Mouse (Mus musculus) liver, embryonic 13.5 days (tissue): ENCODE results near the gene Spata25. TPM values are rescaled to one million over a fixed set of nuclear protein-coding genes. Genes with fewer than 3 reads are reported as not detected.

Experiments
- ATAC-seq: fragments of 200-750 bp; cut with Nextera tagmentation; 2 replicates; pipeline ENCODE4 v1.8.0; 2017; ENCODE audit warnings: low read depth, mild to moderate bottlenecking, moderate number of reproducible peaks, moderate library complexity
- DNase-seq: peaks from one replicate; pipeline ENCODE4 v3.0.0; 2022
- H3K27ac ChIP-seq: fragments of 300-500 bp; sonication (generic); 2 replicates; pipeline ENCODE4 v1.5.1; 2015; ENCODE audit warnings: moderate library complexity, mild to moderate bottlenecking, inconsistent platforms
- H3K27me3 ChIP-seq: fragments of 300-500 bp; sonication (generic); 2 replicates; pipeline ENCODE4 v1.6.1; 2015; ENCODE audit warnings: mild to moderate bottlenecking, inconsistent platforms
- H3K36me3 ChIP-seq: fragments of 300-500 bp; sonication (generic); 2 replicates; pipeline ENCODE4 v1.6.1; 2015; ENCODE audit warnings: mild to moderate bottlenecking, inconsistent platforms
- H3K4me1 ChIP-seq: fragments of 300-500 bp; sonication (generic); replicated peaks from 2 replicates; pipeline ENCODE4 v1.6.1; 2015; ENCODE audit warnings: inconsistent platforms
- H3K4me2 ChIP-seq: fragments of 300-500 bp; sonication (generic); 2 replicates; pipeline ENCODE4 v1.6.1; 2015; ENCODE audit warnings: inconsistent platforms, mild to moderate bottlenecking, moderate library complexity
- H3K4me3 ChIP-seq: fragments of 300-500 bp; sonication (generic); replicated peaks from 2 replicates; pipeline ENCODE4 v1.5.1; 2015; ENCODE audit warnings: mild to moderate bottlenecking, inconsistent platforms
- H3K9ac ChIP-seq: fragments of 300-500 bp; sonication (generic); 2 replicates; pipeline ENCODE4 v1.6.1; 2015; ENCODE audit warnings: mild to moderate bottlenecking, inconsistent platforms
- H3K9me3 ChIP-seq: fragments of 300-500 bp; sonication (generic); replicated peaks from 2 replicates; pipeline ENCODE4 v1.6.1; 2016; ENCODE audit warnings: inconsistent platforms
- WGBS: fragments of 180-500 bp; shearing (Covaris S2); methylation state at CpG from one replicate; pipeline ENCODE4 v1.1.7; 2015; ENCODE audit not compliant: insufficient replicate concordance; 5-methylcytosine and 5-hydroxymethylcytosine counted together
- polyA plus RNA-seq: library from polyadenylated mRNA; unstranded; fragments of >200 nt; fragmentation: Nextera tagmentation; extraction: Ambion mirVana; gene quantifications from 2 replicates; pipeline ENCODE4 v1.2.1, GENCODE M21; 2015

Spata25 gene
- polyA plus RNA-seq, 1 experiment from 2014 or later: not detected

DNA sequence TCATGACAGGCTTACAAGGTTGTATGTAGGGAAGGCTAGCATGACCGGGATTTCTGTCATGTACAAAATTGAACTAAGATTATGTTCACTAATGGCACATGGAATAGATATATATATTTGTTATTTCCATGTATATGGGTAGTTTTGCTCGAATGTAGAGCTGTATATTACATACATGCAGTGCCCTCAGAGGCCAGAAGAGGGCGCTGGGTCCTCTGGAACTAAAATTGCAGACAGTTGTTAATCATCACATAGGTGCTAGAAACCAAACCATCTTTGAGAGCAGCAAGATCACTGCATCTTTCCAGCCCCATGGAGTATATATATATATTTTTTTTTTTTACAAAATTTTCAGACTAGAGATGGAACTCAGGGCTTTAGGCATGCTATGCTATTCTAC lies 17.4 kb upstream of the Spata25 start:
- no peaks in the 10 kb centered on the region for H3K9me3 ChIP-seq
- H3K27ac ChIP-seq: no peak overlapping the region
- H3K4me2 ChIP-seq: no peak overlapping the region
- H3K27me3 ChIP-seq: no peaks in the 10 kb centered on the region
- 35% methylated on average over 3 of the region's 3 CpGs for WGBS
- H3K36me3 ChIP-seq: no peaks in the 10 kb centered on the region
- H3K9ac ChIP-seq: no peak overlapping the region
- no peak for ATAC-seq
- H3K4me3 ChIP-seq: no peak overlapping the region
- no peak for DNase-seq
- H3K4me1 ChIP-seq: no peaks in the 10 kb centered on the region

DNA sequence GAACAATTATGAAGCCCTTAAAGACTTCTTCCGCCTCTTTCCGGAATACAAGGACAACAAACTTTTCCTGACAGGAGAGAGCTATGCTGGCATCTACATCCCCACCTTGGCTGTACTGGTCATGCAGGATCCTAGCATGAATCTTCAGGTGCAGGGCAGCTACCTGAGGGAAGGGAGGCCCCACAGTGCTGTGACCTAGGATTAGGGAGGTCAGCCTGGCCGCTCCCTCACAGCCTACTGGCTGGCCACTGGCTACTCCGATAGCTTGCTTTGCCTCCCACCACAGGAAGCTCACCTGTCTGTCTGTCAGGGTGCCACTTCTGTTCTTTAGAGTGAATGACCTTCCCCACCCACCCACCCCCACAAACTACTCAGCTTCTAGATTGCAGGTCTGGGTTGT lies 6.8 kb upstream of the Spata25 start:
- DNase-seq (no peak), ATAC-seq (no peak)
- no peaks in the 10 kb centered on the region for H3K27me3 ChIP-seq
- H3K9me3 ChIP-seq: no peaks in the 10 kb centered on the region
- H3K4me1 ChIP-seq: peaks cover 27% of the 10 kb centered on the region
- 92% methylated on average over 4 of the region's 4 CpGs for WGBS
- peak overlapping the region; percentile 97 for H3K4me2 ChIP-seq
- peak overlapping the region; percentile 82; the same call in 1 of the 2 replicates for H3K9ac ChIP-seq
- H3K36me3 ChIP-seq: peaks cover 40% of the 10 kb centered on the region
- H3K4me3 ChIP-seq: peak overlapping the region; percentile 75; the same call in 1 of the 2 replicates
- no peak overlapping the region for H3K27ac ChIP-seq

DNA sequence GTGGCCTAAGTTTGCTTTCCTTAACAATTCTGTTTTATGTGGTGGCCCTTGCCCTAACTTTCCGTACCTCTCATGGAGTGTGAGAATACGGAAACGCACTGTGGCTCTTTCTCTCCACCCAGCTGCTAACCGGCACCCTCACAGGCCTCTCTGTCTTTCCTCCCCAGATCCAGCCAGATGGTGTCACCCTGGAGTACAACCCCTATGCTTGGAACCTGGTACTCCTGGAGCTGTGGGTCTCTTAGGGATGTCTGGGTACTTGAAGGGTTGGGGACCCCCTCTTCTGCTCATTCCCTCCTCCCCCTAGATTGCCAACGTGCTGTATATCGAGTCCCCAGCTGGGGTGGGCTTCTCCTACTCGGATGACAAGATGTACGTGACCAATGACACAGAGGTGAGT lies 6.2 kb upstream of the Spata25 start:
- 44% methylated on average over 8 of the region's 8 CpGs for WGBS
- Histone ChIP-seq H3K4me2 (peak overlapping the region; percentile 97), H3K27ac (peak overlapping the region; percentile 83; the same call in 1 of the 2 replicates), H3K9me3 (no peaks in the 10 kb centered on the region), H3K36me3 (peaks cover 33% of the 10 kb centered on the region), H3K4me3 (peak overlapping the region; percentile 75), H3K9ac (peak overlapping the region; percentile 82), H3K4me1 (peaks cover 27% of the 10 kb centered on the region), H3K27me3 (no peaks in the 10 kb centered on the region)
- DNase-seq (no peak), ATAC-seq (no peak)

DNA sequence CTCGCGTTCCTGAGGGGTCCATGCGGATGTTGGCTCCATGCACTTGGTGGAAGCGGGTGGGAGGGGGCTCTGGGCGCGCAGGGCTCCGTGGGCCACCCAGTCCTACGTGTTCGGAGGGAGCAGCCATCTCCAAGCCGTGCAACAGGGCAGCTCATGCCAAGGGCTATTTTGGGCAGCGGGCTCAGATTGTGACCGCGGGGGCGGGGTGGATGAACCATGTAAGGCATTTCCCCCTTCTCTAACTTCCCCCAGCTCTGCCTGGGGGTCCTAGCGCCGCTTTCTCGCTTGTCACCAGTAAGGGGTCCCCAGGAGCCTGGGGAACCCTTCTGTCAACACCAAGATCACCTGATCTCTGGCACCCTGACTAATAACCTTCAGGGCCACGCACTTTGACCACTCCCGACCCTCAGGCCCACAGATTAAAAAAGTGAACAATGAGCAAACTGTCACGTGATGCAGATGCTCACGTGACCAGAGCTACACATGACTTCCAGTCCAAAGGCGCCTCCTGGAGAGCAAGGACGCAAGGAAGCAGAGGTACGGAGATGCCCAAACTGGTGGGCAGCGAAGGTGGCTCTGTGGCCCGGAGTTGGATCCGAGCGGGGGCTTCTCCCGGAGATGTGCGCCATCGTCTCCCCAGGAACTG lies 5.1 kb upstream of the Spata25 start, which contains the start of gene Neurl2:
TSS of gene Neurl2 (minus strand) at position 143 of the 646 bp plus-strand sequence.
- no peaks in the 10 kb centered on the region for H3K27me3 ChIP-seq
- H3K9me3 ChIP-seq: no peaks in the 10 kb centered on the region
- peak; percentile 59 for ATAC-seq
- peaks cover 22% of the 10 kb centered on the region for H3K36me3 ChIP-seq
- H3K4me1 ChIP-seq: peaks cover 27% of the 10 kb centered on the region
- H3K4me3 ChIP-seq: peak within 1 kb of the TSS; percentile 75
- peak; percentile 77 for DNase-seq
- H3K27ac ChIP-seq: peak within 1 kb of the TSS; percentile 83
- H3K9ac ChIP-seq: peak within 1 kb of the TSS; percentile 82
- under 1% methylated on average over 31 of the region's 31 CpGs for WGBS
- H3K4me2 ChIP-seq: peak within 1 kb of the TSS; percentile 97

DNA sequence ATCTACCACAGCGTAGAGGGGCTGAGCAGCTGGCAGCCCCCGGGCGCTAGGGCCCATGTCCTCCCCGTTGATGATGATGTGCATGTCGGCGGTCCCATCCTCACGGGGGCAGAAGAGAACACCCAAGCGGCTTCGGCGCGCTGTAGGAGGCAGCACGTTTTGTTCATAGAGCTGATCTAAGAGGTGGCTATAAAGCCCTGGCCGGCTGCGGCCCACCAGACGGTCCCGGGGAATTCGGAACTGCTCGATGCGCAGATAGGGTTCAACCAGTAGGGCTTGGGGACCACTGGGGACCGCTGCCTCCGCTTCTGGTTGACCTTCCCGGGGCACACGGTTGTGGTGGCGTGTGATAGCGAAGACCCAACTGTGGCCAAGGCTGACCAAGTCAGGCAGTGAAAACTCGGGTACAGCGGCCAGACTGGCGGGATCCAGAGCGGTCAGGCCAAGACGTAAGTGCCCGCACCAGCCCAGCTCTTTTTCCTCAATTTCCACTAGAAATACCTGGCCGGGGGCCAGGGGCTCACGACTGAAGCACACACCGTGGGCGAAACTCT lies 4.5 kb upstream of the Spata25 start, which contains the start of gene Ctsa:
TSS of gene Ctsa (plus strand) at position 126 of the 554 bp plus-strand sequence.
- no peaks in the 10 kb centered on the region for H3K9me3 ChIP-seq
- H3K4me3 ChIP-seq: peak within 1 kb of the TSS; percentile 75
- H3K27ac ChIP-seq: peak within 1 kb of the TSS; percentile 83
- H3K27me3 ChIP-seq: no peaks in the 10 kb centered on the region
- peaks cover 18% of the 10 kb centered on the region for H3K36me3 ChIP-seq
- peak within 1 kb of the TSS; percentile 97 for H3K4me2 ChIP-seq
- DNase-seq (peak; percentile 70), ATAC-seq (peak; percentile 75)
- peak within 1 kb of the TSS; percentile 82 for H3K9ac ChIP-seq
- H3K4me1 ChIP-seq: peaks cover 27% of the 10 kb centered on the region
- WGBS: 1% methylated on average over 35 of the region's 35 CpGs

DNA sequence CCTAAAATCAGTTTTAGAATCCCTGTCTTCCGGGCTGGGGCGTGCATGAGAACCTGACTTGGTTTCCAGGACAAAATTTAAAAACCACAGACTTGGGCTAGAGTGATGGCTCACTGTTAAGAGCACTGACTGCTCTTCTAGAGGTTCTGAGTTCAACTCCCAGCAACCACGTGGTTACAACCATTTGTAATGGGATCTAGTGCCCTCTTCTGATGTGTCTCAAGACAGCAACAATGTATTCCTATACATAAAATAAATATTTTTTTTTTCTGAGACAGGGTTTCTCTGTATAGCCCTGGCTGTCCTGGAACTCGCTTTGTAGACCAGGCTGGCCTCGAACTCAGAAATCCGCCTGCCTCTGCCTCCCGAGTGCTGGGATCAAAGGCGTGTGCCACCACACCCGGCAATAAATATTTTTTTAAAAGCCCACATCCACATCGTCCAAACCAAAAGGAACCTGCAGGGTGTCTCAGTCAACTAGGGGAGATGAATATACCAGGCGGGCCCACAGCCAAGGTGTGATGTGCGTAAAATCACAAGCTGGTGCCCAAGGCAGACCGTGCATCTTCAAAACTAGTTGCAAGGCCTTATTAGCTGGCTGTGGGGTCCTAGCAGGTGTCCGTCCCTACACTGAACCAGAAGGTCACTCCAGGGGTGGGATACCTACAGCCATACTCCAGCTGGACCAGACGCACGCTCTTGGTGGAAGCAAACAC lies 3.9 kb upstream of the Spata25 start:
- Histone ChIP-seq H3K36me3 (peaks cover 18% of the 10 kb centered on the region), H3K9ac (peak overlapping the region; percentile 82), H3K27me3 (no peaks in the 10 kb centered on the region), H3K4me1 (peaks cover 34% of the 10 kb centered on the region), H3K4me2 (peak overlapping the region; percentile 97), H3K9me3 (no peaks in the 10 kb centered on the region), H3K4me3 (peak overlapping the region; percentile 75), H3K27ac (peak overlapping the region; percentile 83)
- DNase-seq (no peak), ATAC-seq (no peak)
- 60% methylated on average over 16 of the region's 16 CpGs for WGBS

DNA sequence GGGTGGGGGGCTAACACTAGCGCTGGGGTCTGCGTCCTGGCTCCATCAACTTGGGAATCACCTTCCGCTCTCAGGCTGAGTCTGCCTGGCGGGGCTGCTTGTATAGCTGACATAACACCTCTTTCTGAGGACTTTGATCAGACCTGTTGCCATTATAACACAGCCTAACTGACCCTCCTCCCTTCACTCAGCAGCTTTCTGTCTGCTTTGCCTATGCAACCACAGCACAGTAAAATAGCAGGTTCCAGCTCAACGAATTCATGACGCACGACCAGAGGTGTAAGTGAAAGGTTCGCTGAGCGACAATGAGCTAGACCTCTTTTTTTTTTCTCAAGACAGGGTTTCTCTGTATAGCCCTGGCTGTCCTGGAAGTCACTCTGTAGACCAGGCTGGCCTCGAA lies 2.7 kb upstream of the Spata25 start:
- DNase-seq: no peak
- Histone ChIP-seq H3K9ac (no peak overlapping the region), H3K27ac (peak overlapping the region; percentile 9; the same call in 1 of the 2 replicates), H3K4me3 (no peak overlapping the region), H3K27me3 (no peaks in the 10 kb centered on the region), H3K4me1 (peaks cover 42% of the 10 kb centered on the region), H3K4me2 (0 out of 2 replicates have a peak overlapping the region, but pooled peaks have one; percentile 3), H3K9me3 (no peaks in the 10 kb centered on the region), H3K36me3 (peaks cover 21% of the 10 kb centered on the region)
- WGBS: 79% methylated on average over 10 of the region's 10 CpGs
- ATAC-seq: no peak

DNA sequence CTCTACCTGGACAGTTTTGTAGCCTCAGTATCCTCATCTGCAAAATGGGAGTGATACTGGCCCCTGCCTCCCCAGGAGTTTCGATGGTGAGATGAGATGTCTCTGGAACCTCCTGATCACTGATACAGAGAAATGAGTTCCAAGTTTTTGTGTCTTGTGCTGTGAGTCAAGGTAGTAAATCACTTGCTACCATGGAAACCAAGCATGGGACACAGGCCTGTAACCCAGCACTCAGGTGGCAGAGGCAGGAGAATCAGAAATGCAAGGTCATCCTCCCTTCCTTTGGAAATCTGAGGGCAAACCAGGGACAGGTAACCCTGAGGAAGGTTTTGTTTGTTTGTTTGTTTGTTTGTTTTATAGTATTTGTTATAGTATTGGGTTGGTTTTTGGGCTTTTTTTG lies 753 bp upstream of the Spata25 start:
- WGBS: 82% methylated on average over 1 of the region's 1 CpGs

DNA sequence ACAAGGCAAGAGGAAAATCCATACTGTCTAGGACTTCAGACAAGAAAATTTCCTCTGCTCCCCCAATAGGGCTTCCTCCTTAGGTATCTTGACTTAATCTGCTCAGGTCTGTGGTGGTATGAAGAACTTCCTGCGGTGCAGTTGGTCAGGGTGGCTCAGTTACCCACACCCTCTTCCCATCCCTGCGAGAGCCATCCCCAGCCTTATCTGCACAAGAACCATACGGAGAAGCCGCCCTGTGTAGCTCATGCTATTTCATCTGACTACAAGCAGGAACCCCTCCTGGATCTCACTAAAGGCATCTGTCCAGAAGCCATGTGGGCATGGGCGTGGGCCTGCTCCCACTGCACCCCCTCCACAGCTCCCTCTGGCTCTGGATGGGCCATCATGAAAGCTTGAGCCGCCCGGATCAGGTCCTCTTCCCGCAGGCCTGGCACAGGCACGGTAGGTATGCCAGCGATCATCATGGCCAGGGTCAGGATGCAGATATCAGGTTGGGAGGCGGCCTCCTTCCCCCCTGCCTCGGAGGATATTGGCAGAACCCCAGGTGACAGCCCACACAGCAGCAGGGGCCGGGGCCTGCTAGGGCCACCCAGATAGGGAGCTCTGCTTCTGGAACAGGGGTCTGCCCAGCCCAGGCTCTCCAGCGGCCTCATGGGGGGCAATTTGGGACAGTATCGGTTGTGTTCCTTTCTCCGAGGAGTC lies 1.0 kb downstream of the Spata25 start:
- peaks cover 33% of the 10 kb centered on the region for H3K36me3 ChIP-seq
- DNase-seq (no peak), ATAC-seq (no peak)
- 0 out of 2 replicates have a peak overlapping the region, but pooled peaks have one; percentile 7 for H3K9ac ChIP-seq
- no peaks in the 10 kb centered on the region for H3K27me3 ChIP-seq
- H3K4me3 ChIP-seq: no peak overlapping the region
- no peak overlapping the region for H3K4me2 ChIP-seq
- 64% methylated on average over 16 of the region's 16 CpGs for WGBS
- peaks cover 33% of the 10 kb centered on the region for H3K4me1 ChIP-seq
- H3K27ac ChIP-seq: peak overlapping the region; percentile 36; the same call in 1 of the 2 replicates
- H3K9me3 ChIP-seq: no peaks in the 10 kb centered on the region

More for the DNA sequence above, 753 bp upstream of the Spata25 start:
- Histone ChIP-seq H3K27me3 (no peaks in the 10 kb centered on the region), H3K36me3 (peaks cover 33% of the 10 kb centered on the region), H3K4me1 (peaks cover 37% of the 10 kb centered on the region), H3K4me2 (no peak overlapping the region), H3K27ac (no peak overlapping the region), H3K9ac (no peak overlapping the region), H3K9me3 (no peaks in the 10 kb centered on the region), H3K4me3 (no peak overlapping the region)
- ATAC-seq: no peak
- DNase-seq: no peak

DNA sequence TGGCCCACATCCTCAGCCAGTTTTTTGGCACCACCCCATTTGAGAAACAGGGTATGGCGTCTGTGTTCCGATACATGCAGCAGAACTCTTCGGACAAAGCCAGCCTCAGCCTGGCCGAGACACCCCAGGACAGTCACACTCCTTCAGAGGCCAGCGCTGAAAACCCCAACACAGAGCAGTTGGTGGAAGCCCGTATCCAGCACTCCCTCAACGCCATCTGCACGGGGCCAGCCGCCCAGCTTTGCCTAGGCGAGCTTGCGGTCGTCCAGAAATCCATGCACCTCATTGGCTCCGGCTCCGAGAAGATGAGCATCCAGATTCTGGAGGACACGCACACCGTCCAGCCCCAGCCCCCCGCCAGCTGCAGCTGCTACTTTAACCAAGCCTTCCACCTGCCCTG lies 2.8 kb downstream of the Spata25 start:
- H3K9ac ChIP-seq: no peak overlapping the region
- no peaks in the 10 kb centered on the region for H3K27me3 ChIP-seq
- DNase-seq (no peak), ATAC-seq (no peak)
- 92% methylated on average over 17 of the region's 17 CpGs for WGBS
- no peak overlapping the region for H3K27ac ChIP-seq
- peaks cover 43% of the 10 kb centered on the region for H3K36me3 ChIP-seq
- H3K9me3 ChIP-seq: no peaks in the 10 kb centered on the region
- H3K4me1 ChIP-seq: peaks cover 39% of the 10 kb centered on the region
- no peak overlapping the region for H3K4me2 ChIP-seq
- no peak overlapping the region for H3K4me3 ChIP-seq

DNA sequence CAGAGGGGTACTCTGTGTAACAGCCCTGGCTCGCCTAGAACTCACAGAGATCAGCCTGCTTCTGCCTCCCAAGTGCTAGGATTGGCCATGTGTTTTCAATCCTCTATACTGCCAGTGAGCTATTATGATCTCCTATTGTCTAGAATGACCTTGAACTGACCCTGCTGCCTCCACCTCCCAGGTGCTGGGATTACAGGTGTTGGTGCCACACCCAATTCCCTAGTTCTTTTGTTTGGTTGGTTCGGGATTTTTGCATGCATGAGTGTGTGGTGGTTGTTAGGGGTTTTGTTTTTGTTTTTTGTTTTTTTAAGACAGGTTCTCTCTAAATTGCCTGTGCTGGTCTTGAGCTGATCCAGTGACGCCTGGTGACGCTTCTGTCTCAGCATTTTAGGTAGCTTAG lies 4.4 kb downstream of the Spata25 start:
- H3K4me2 ChIP-seq: peak overlapping the region; percentile 84

More for the DNA sequence above, 4.4 kb downstream of the Spata25 start:
- Histone ChIP-seq H3K27ac (no peak overlapping the region), H3K27me3 (no peaks in the 10 kb centered on the region), H3K4me3 (peak overlapping the region; percentile 72), H3K4me1 (peaks cover 39% of the 10 kb centered on the region), H3K36me3 (peaks cover 51% of the 10 kb centered on the region), H3K9ac (no peak overlapping the region), H3K9me3 (no peaks in the 10 kb centered on the region)
- DNase-seq (no peak), ATAC-seq (no peak)
- 81% methylated on average over 4 of the region's 4 CpGs for WGBS
